In genomic region chr4:67213363-67213762, GRCm38 (mm10) we compare ENCODE assay signal across 23 mouse cellular contexts.
DNase-seq lines count a peak whose midpoint lies in the region; ATAC-seq lines count a peak whose summit lies in the region.
"Had no signal": no experiment of that assay in that cellular context is flagged by ENCODE, and none has a peak within 500 bp of the region (broad histone marks: within the 10 kb centered on the region; RNA-seq: fewer than 3 reads in every experiment).

No protein-coding gene starts in this region.

- WGBS in forebrain, embryonic 13.5 days = 61% methylated on average over 1 of the region's 1 CpGs
- WGBS in forebrain, embryonic 12.5 days = 71% methylated on average over 1 of the region's 1 CpGs
- 48% methylated on average over 1 of the region's 1 CpGs for WGBS in forebrain, embryonic 15.5 days
- 76% methylated on average over 1 of the region's 1 CpGs for WGBS in forebrain, embryonic 10.5 days
- 47% methylated on average over 1 of the region's 1 CpGs for WGBS in forebrain, embryonic 16.5 days
- 76% methylated on average over 1 of the region's 1 CpGs for WGBS in midbrain, embryonic 15.5 days

- no peak overlapping the region for H3K9ac ChIP-seq in forebrain, embryonic 13.5 days
- no peak overlapping the region for H3K9ac ChIP-seq in forebrain, embryonic 12.5 days
- no peak overlapping the region for H3K9ac ChIP-seq in forebrain, embryonic 15.5 days (replicated peaks)
- no peak overlapping the region for H3K9ac ChIP-seq in forebrain, embryonic 16.5 days (replicated peaks; ENCODE audit: low read depth, low read length)
- no peak overlapping the region for H3K9ac ChIP-seq in midbrain, embryonic 15.5 days
- H3K9ac ChIP-seq: embryonic facial prominence, embryonic 13.5 days; embryonic facial prominence, embryonic 15.5 days had no signal

- H3K4me2 ChIP-seq in forebrain, embryonic 13.5 days = no peak overlapping the region
- no peak overlapping the region for H3K4me2 ChIP-seq in forebrain, embryonic 12.5 days
- no peak overlapping the region for H3K4me2 ChIP-seq in forebrain, embryonic 15.5 days (replicated peaks)
- H3K4me2 ChIP-seq in forebrain, embryonic 16.5 days (ENCODE audit: low read length) = no peak overlapping the region
- no peak overlapping the region for H3K4me2 ChIP-seq in midbrain, embryonic 15.5 days
- H3K4me2 ChIP-seq: embryonic facial prominence, embryonic 13.5 days; embryonic facial prominence, embryonic 15.5 days had no signal

- no peaks in the 10 kb centered on the region for H3K9me3 ChIP-seq in forebrain, embryonic 13.5 days (replicated peaks)
- H3K9me3 ChIP-seq in forebrain, embryonic 12.5 days = no peaks in the 10 kb centered on the region
- no peaks in the 10 kb centered on the region for H3K9me3 ChIP-seq in forebrain, embryonic 15.5 days
- no peaks in the 10 kb centered on the region for H3K9me3 ChIP-seq in forebrain, embryonic 10.5 days
- H3K9me3 ChIP-seq in forebrain, embryonic 16.5 days (ENCODE audit: control insufficient read depth, low read length) = no peaks in the 10 kb centered on the region
- no peaks in the 10 kb centered on the region for H3K9me3 ChIP-seq in midbrain, embryonic 15.5 days
- H3K9me3 ChIP-seq: embryonic facial prominence, embryonic 13.5 days; embryonic facial prominence, embryonic 15.5 days; G1E had no signal

- DNase-seq in forebrain, embryonic 10.5 days (ENCODE audit: extremely low spot score, low spot score) = no peak
- DNase-seq: adrenal gland, adult 8-10 months; adrenal gland, postnatal 14 days; adrenal gland, postnatal 36 days; cerebellum, adult 11-12 months; cerebellum, adult 2 months; cerebellum, adult 9-10 months; cerebellum, postnatal 36 days; embryo, embryonic 11 days; gastrocnemius, adult 2 months had no signal

- H3K27me3 ChIP-seq in forebrain, embryonic 13.5 days = no peaks in the 10 kb centered on the region
- no peaks in the 10 kb centered on the region for H3K27me3 ChIP-seq in forebrain, embryonic 12.5 days
- no peaks in the 10 kb centered on the region for H3K27me3 ChIP-seq in forebrain, embryonic 15.5 days
- H3K27me3 ChIP-seq in forebrain, embryonic 10.5 days (ENCODE audit: poor library complexity, severe bottlenecking) = no peaks in the 10 kb centered on the region
- no peaks in the 10 kb centered on the region for H3K27me3 ChIP-seq in forebrain, embryonic 16.5 days (replicated peaks; ENCODE audit: control insufficient read depth, insufficient read depth, low read length)
- no peaks in the 10 kb centered on the region for H3K27me3 ChIP-seq in midbrain, embryonic 15.5 days (replicated peaks)
- H3K27me3 ChIP-seq: CH12.LX; embryonic facial prominence, embryonic 13.5 days; embryonic facial prominence, embryonic 15.5 days; Patski had no signal

- peak; percentile 45; the same call in 1 of the 2 replicates for ATAC-seq in forebrain, embryonic 13.5 days
- ATAC-seq in forebrain, embryonic 12.5 days (ENCODE audit: low FRiP score) = no peak
- ATAC-seq in forebrain, embryonic 15.5 days (replicated peaks) = peak; percentile 66
- ATAC-seq in forebrain, embryonic 16.5 days = peak; percentile 38; the same call in 1 of the 2 replicates
- ATAC-seq in midbrain, embryonic 15.5 days (replicated peaks) = no peak
- ATAC-seq in CD4-positive, CD25-positive, alpha-beta regulatory T cell, adult 4 months = no peak
- ATAC-seq: activated CD4-positive, CD25-positive, alpha-beta regulatory T cell, adult 4 months; Patski had no signal

- H3K4me3 ChIP-seq in forebrain, embryonic 13.5 days = no peak overlapping the region
- no peak overlapping the region for H3K4me3 ChIP-seq in forebrain, embryonic 12.5 days (replicated peaks)
- H3K4me3 ChIP-seq in forebrain, embryonic 15.5 days = no peak overlapping the region
- H3K4me3 ChIP-seq in forebrain, embryonic 10.5 days = no peak overlapping the region
- H3K4me3 ChIP-seq in forebrain, embryonic 16.5 days (replicated peaks; ENCODE audit: low read length) = no peak overlapping the region
- H3K4me3 ChIP-seq in midbrain, embryonic 15.5 days = no peak overlapping the region
- H3K4me3 ChIP-seq: embryonic facial prominence, embryonic 13.5 days; embryonic facial prominence, embryonic 15.5 days; erythroblast, embryonic 14.5 days; gastrocnemius, adult 2 months had no signal

- no peak overlapping the region for H3K27ac ChIP-seq in forebrain, embryonic 13.5 days
- no peak overlapping the region for H3K27ac ChIP-seq in forebrain, embryonic 12.5 days
- H3K27ac ChIP-seq in forebrain, embryonic 15.5 days (replicated peaks) = no peak overlapping the region
- H3K27ac ChIP-seq in forebrain, embryonic 10.5 days = no peak overlapping the region
- H3K27ac ChIP-seq in forebrain, embryonic 16.5 days (ENCODE audit: low read length) = no peak overlapping the region
- no peak overlapping the region for H3K27ac ChIP-seq in midbrain, embryonic 15.5 days
- H3K27ac ChIP-seq: embryonic facial prominence, embryonic 13.5 days; embryonic facial prominence, embryonic 15.5 days; gastrocnemius, adult 2 months had no signal

- H3K4me1 ChIP-seq in forebrain, embryonic 13.5 days = no peaks in the 10 kb centered on the region
- H3K4me1 ChIP-seq in forebrain, embryonic 12.5 days = no peaks in the 10 kb centered on the region
- H3K4me1 ChIP-seq in forebrain, embryonic 15.5 days = no peaks in the 10 kb centered on the region
- no peaks in the 10 kb centered on the region for H3K4me1 ChIP-seq in forebrain, embryonic 10.5 days
- peaks cover 3% of the 10 kb centered on the region; the same call in 1 of the 2 replicates for H3K4me1 ChIP-seq in forebrain, embryonic 16.5 days (replicated peaks; ENCODE audit: control insufficient read depth, insufficient read depth, low read length)
- H3K4me1 ChIP-seq in midbrain, embryonic 15.5 days = no peaks in the 10 kb centered on the region
- H3K4me1 ChIP-seq: embryonic facial prominence, embryonic 13.5 days; embryonic facial prominence, embryonic 15.5 days had no signal

- H3K36me3 ChIP-seq in forebrain, embryonic 13.5 days (ENCODE audit: poor library complexity, severe bottlenecking) = no peaks in the 10 kb centered on the region
- no peaks in the 10 kb centered on the region for H3K36me3 ChIP-seq in forebrain, embryonic 12.5 days (replicated peaks)
- no peaks in the 10 kb centered on the region for H3K36me3 ChIP-seq in forebrain, embryonic 15.5 days
- no peaks in the 10 kb centered on the region for H3K36me3 ChIP-seq in forebrain, embryonic 10.5 days (replicated peaks)
- no peaks in the 10 kb centered on the region for H3K36me3 ChIP-seq in forebrain, embryonic 16.5 days (ENCODE audit: control insufficient read depth, insufficient read depth)
- no peaks in the 10 kb centered on the region for H3K36me3 ChIP-seq in midbrain, embryonic 15.5 days (replicated peaks)
- H3K36me3 ChIP-seq: embryonic facial prominence, embryonic 13.5 days; embryonic facial prominence, embryonic 15.5 days; G1E had no signal

Comparison
In these comparisons a context has a peak if more than half of its experiments do, and no peak if none do; other contexts are left out.
1. ATAC-seq: peak in forebrain, embryonic 13.5 days (single experiment), forebrain, embryonic 15.5 days (single experiment) and forebrain, embryonic 16.5 days (single experiment); none in forebrain, embryonic 12.5 days (single experiment), midbrain, embryonic 15.5 days (single experiment) and CD4-positive, CD25-positive, alpha-beta regulatory T cell, adult 4 months (single experiment).